Mouse (Mus musculus): ENCODE data around the gene Il15ra.

- TF ChIP-seq CTCF (IDR thresholded peaks at IDR 0.05; ENCODE audit: low read depth) (no peak), EP300 (IDR thresholded peaks at IDR 0.05; ENCODE audit: low read depth) (no peak)
These were observed 13.5 kb downstream of the Il15ra start for GRCm38 (mm10) chr2:11718573-11718972.
